Mouse (Mus musculus): ENCODE measurements around the gene Schip1.

GRCm38 (mm10) chr3:68201214-68201613 lies 136.6 kb downstream of the Schip1 start:
- no peak for TF ChIP-seq POLR2A (IDR thresholded peaks at IDR 0.05; ENCODE audit: low read depth, low read length)
- no peak for TF ChIP-seq CTCF (conservative IDR thresholded peaks at IDR 0.05; ENCODE audit: insufficient read depth, insufficient read length, low read depth, low read length)

Measured in kidney, adult 2 months (tissue).